Mouse (Mus musculus) forelimb bud, embryonic 11.5 days (tissue): ENCODE data around the gene Fancg.

Experiments used
- DNase-seq: peaks from one replicate; pipeline ENCODE4 v3.0.0-alpha.2; 2012; ENCODE audit warnings: low read depth, low spot score

The Fancg gene

GRCm38 (mm10) chr4:43010161-43011038 is at the start of gene Fancg:
TSS of gene Fancg (minus strand) at chr4:43010506.
- peak; percentile 78 for DNase-seq

GRCm38 (mm10) chr4:43059697-43060096 is 49.4 kb upstream of the Fancg start:
- no peak for DNase-seq

- DNase-seq = peak; percentile 83
Measured at GRCm38 (mm10) chr4:43058753-43059654, 48.7 kb upstream of the Fancg start, which contains the start of gene Unc13b. TSS of gene Unc13b (plus strand) at chr4:43058953.

GRCm38 (mm10) chr4:43058392-43058752 is 48.1 kb upstream of the Fancg start:
- no peak for DNase-seq

- DNase-seq = no peak
Measured at GRCm38 (mm10) chr4:43057654-43058053, 47.3 kb upstream of the Fancg start.

- peak; percentile 73 for DNase-seq
Measured at GRCm38 (mm10) chr4:43052627-43053026, 42.3 kb upstream of the Fancg start.

GRCm38 (mm10) chr4:43047231-43047630 is 36.9 kb upstream of the Fancg start:
- peak; percentile 85 for DNase-seq

- no peak for DNase-seq
Measured at GRCm38 (mm10) chr4:43046607-43047006, 36.3 kb upstream of the Fancg start.

GRCm38 (mm10) chr4:43045659-43046302 is 35.5 kb upstream of the Fancg start, which contains the start of gene Fam214b:
TSS of gene Fam214b (minus strand) at chr4:43046220.
- DNase-seq = peak; percentile 98

- no peak for DNase-seq
Measured at GRCm38 (mm10) chr4:43045285-43045658, 35.0 kb upstream of the Fancg start.

GRCm38 (mm10) chr4:43044673-43045072 is 34.4 kb upstream of the Fancg start:
- DNase-seq = no peak

- no peak for DNase-seq
Measured at GRCm38 (mm10) chr4:43043644-43044357, 33.5 kb upstream of the Fancg start.

GRCm38 (mm10) chr4:43040881-43041547 is 30.7 kb upstream of the Fancg start:
- DNase-seq = no peak

GRCm38 (mm10) chr4:43040114-43040572 is 29.8 kb upstream of the Fancg start:
- peak; percentile 96 for DNase-seq

- DNase-seq = no peak
Measured at GRCm38 (mm10) chr4:43039609-43040008, 29.3 kb upstream of the Fancg start.

- no peak for DNase-seq
Measured at GRCm38 (mm10) chr4:43038567-43039495, 28.5 kb upstream of the Fancg start.

GRCm38 (mm10) chr4:43037860-43038566 is 27.7 kb upstream of the Fancg start:
- no peak for DNase-seq

GRCm38 (mm10) chr4:43036356-43036755 is 26.1 kb upstream of the Fancg start:
- no peak for DNase-seq

- no peak for DNase-seq
Measured at GRCm38 (mm10) chr4:43035851-43036250, 25.5 kb upstream of the Fancg start.
